Mouse (Mus musculus): ENCODE measurements around the gene Trmt2b. TPM values are rescaled to one million over a fixed set of nuclear protein-coding genes. Genes with fewer than 3 reads are reported as not detected.
"Not testable (repeated sequence)": the region's sequence is repeated elsewhere in the genome, so short reads cannot be mapped to it uniquely, and the experiment has no call there.

Gene Trmt2b
- polyA plus RNA-seq, 1 experiment = 9.3 TPM

DNA sequence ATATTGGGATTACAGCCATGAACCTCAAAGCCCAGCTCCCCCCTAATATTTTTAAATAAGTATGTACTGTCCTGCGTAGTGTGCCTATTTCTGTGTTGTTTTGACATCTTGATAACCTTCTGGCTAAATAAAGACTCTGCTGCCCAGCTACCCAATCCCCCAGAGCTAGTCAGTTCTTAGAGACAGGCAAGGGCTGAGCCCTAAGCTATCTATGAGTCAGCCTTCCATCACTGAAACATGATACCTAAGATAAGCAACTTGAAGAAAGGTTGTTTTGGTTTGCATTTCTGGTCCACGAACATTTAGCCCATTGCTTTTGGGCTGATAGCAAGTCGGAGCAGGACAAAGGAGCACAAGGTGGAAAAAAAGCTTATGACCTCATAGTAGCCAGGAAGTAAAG is 56.2 kb downstream of the Trmt2b start:
- no peak for DNase-seq (ENCODE audit: low read depth)

DNA sequence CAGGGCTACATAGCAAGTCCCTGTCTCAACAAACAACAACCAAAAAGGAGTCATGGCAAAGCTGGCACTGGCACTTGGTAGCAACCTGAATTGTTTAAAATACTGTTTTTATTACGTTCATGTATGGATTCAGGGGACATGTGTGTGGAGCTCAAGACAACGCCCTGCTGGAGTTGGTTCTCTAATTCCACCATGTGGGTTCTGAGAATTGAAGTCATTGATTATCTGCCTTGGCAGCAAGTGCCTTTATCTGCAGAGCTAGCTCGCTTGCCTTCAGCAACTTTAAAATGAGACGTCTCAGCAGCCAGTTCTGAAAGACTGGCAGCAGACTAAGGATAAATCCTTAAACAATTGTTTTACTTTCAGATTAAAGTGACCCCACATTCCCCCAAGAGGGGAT is 58.6 kb downstream of the Trmt2b start:
- no peak for DNase-seq (ENCODE audit: low read depth)

DNA sequence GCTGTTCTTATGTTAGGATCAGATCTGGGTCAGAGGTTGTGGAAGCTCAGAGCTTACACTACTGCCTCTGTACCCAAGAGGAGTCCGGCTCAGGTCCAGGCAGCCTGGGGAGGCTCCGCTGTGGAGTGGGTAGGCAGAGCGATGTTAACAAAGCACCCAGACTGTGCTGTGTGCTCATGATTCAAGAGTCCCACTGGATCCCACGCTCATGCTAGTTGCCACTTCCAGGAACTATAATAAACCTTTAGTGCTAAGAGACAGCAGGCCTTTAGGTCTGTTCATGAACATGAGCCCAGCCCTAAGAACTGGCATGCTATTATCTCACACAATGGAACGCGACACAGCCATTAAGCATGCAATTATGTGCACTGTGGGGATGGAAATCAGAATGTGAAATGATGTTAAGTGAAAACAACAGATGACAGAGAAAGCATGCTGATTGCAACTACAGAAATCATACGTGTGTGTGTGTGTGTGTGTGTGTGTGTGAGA is 65.6 kb downstream of the Trmt2b start:
- DNase-seq (ENCODE audit: low read depth) = no peak

DNA sequence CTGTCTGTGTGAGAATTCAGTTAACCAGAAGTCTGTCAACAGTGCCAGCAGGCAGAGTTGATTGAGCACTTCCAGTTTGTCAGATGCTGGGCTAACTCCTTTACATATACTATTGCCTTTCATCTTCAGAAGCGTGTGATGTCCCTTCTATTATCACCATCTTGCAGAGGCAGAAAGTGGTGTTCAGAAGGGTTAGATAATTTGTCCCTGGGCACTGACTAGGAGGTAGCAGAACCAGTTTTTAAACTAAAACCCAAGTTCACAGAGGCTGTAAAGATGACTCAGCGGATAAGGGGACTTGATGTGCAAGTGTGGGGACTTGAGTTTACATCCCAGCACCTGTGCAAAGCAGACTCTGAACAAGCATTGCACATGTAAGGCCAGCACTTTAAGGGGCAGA is 68.3 kb downstream of the Trmt2b start:
- no peak for DNase-seq (ENCODE audit: low read depth)

DNA sequence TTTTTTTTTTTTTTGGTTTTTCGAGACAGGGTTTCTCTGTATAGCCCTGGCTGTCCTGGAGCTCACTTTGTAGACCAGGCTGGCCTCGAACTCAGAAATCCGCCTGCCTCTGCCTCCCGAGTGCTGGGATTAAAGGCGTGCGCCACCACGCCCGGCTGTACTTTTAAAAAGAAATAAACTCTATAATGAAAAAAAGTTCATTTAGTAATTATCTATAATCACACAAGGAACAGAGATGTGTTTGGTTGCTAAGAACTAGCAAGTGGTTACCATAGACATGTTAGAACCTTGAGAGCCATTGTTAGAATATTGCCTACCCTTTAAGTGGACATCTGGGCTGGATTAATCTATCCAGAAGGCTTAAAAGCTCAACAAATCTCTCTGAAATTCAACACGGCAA is 89.6 kb downstream of the Trmt2b start, which contains the start of gene Arl13a:
Gene Arl13a (plus strand): TSS at position 301 of the 400 bp plus-strand sequence.
- DNase-seq (ENCODE audit: low read depth) = not testable (repeated sequence)

DNA sequence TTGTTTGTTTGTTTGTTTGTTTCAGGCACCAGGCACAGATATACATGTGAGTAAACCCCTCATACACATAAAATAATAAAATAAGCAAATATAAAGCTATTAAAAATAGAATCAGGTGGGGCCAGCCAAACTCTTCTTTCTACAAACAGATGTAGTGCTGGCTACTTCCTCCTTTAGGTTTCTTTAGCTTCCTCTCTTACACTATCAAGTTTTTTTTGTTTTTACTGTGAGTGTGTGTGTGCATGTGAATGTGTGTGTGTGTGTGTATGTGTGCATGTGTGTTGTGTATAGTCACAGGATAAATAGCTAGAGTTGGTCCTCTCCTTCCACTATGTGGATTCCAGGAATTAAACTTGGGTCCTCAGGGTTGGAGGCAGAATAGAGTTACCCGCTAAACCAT is 102.1 kb downstream of the Trmt2b start:
- DNase-seq (ENCODE audit: low read depth) = no peak

Other genes with a start within 250 kb of the Trmt2b start
- gene Cstf2, start 217.8 kb downstream of the Trmt2b start, polyA plus RNA-seq (2012; rRNA removed) = 24.0 and 31.0 TPM in 2 replicates
- gene Xkrx, start 114.9 kb downstream of the Trmt2b start, polyA plus RNA-seq (2012; rRNA removed) = 8.8 and 11.9 TPM in 2 replicates
- 0.14 and 0.24 TPM in 2 replicates for gene Arl13a, start 89.5 kb downstream of the Trmt2b start, polyA plus RNA-seq (2012; rRNA removed)
- gene Nox1, start 55.0 kb downstream of the Trmt2b start, polyA plus RNA-seq (2012; rRNA removed) = not detected in 2 replicates
- 0.63 and 1.0 TPM in 2 replicates for gene Tmem35a, start 18.2 kb upstream of the Trmt2b start, polyA plus RNA-seq (2012; rRNA removed)
- gene Cenpi, start 31.1 kb upstream of the Trmt2b start, polyA plus RNA-seq (2012; rRNA removed) = 0.27 and 0.43 TPM in 2 replicates
- 0.81 and 1.3 TPM in 2 replicates for gene Drp2, start 127.6 kb upstream of the Trmt2b start, polyA plus RNA-seq (2012; rRNA removed)
- gene Taf7l, start 199.5 kb upstream of the Trmt2b start, polyA plus RNA-seq (2012; rRNA removed) = not detected in 2 replicates